Mouse (Mus musculus) neural tube, embryonic 11.5 days (tissue): ENCODE data around the gene Acta2. TPM values are rescaled to one million over a fixed set of nuclear protein-coding genes. Genes with fewer than 3 reads are reported as not detected.

Source experiments
- ATAC-seq: fragments of 200-750 bp; cut with Nextera tagmentation; 2 replicates; pipeline ENCODE4 v1.8.0; 2017; ENCODE audit warnings: moderate number of reproducible peaks, mild to moderate bottlenecking, moderate TSS enrichment, moderate library complexity; ENCODE audit not compliant: insufficient read depth, low FRiP score, low TSS enrichment
- DNase-seq: peaks from one replicate; pipeline ENCODE4 v3.0.0-alpha.2; 2015; ENCODE audit warnings: low spot score
- H3K27ac ChIP-seq: fragments of 300-500 bp; sonication (generic); 2 replicates; pipeline ENCODE4 v1.5.1; 2014; ENCODE audit warnings: low read depth, mild to moderate bottlenecking, low read length
- H3K27me3 ChIP-seq: fragments of 300-500 bp; sonication (generic); 2 replicates; pipeline ENCODE4 v1.6.1; 2014; ENCODE audit warnings: mild to moderate bottlenecking, low read length, mixed read lengths; ENCODE audit not compliant: control insufficient read depth, insufficient read depth
- H3K36me3 ChIP-seq: fragments of 300-500 bp; sonication (generic); 2 replicates; pipeline ENCODE4 v1.6.1; 2014; ENCODE audit warnings: mild to moderate bottlenecking, low read length, moderate library complexity, mixed read lengths; ENCODE audit not compliant: control insufficient read depth, insufficient read depth
- H3K4me1 ChIP-seq: fragments of 300-500 bp; sonication (generic); 2 replicates; pipeline ENCODE4 v1.6.1; 2014; ENCODE audit warnings: low read length, mixed read lengths; ENCODE audit not compliant: control insufficient read depth, insufficient read depth
- H3K4me2 ChIP-seq: fragments of 300-500 bp; sonication (generic); 2 replicates; pipeline ENCODE4 v1.6.1; 2014; ENCODE audit warnings: low read depth, mild to moderate bottlenecking, moderate library complexity
- H3K4me3 ChIP-seq: fragments of 300-500 bp; sonication (generic); 2 replicates; pipeline ENCODE4 v1.5.1; 2014; ENCODE audit warnings: low read depth, low read length
- H3K9ac ChIP-seq: fragments of 300-500 bp; sonication (generic); 2 replicates; pipeline ENCODE4 v1.6.1; 2014; ENCODE audit warnings: mild to moderate bottlenecking, low read length
- H3K9me3 ChIP-seq: fragments of 300-500 bp; sonication (generic); 2 replicates; pipeline ENCODE4 v1.6.1; 2016; ENCODE audit warnings: low read length; ENCODE audit not compliant: control insufficient read depth
- WGBS: fragments of 180-500 bp; shearing (Covaris S2); extraction: QIAGEN DNeasy Blood & Tissue Kit; methylation state at CpG from one replicate; pipeline ENCODE4 v1.1.7; 2014; 5-methylcytosine and 5-hydroxymethylcytosine counted together
- polyA plus RNA-seq: library from polyadenylated mRNA; unstranded; fragments of >200 nt; fragmentation: Nextera tagmentation; extraction: Ambion mirVana; gene quantifications from 2 replicates; pipeline ENCODE4 v1.2.1, GENCODE M21; 2014

The Acta2 gene
- polyA plus RNA-seq, 1 experiment from 2014 or later: 62.3 TPM

DNA sequence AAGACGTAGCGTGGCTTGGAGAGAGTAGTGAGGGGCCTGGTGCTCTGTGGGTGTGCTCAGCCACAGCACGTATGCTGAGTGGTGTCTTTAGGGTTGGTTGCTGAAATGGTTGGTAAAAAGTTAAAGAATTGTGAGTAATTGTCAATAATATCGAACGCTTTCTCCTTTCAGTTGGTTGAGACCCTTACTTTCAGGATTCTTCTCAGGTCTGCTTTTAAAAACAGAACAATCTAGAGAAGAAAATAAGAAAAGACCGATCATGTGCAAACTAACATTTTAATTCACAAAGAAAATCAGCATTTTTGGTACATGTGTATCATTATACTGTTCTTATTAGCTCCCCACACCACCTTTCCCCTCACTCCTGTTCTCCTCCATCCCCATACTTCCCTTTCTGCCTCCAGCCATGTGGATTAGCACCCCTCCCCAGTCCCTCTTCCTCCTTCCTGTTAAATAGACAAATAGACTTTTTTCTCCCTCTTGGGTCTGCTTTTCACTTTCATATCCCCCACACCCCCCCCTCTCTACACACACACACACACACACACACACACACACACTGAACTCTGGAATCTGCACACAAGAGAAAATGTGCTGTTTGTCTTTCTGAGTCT, 61.2 kb downstream of the Acta2 start:
- no peaks in the 10 kb centered on the region for H3K36me3 ChIP-seq
- H3K27me3 ChIP-seq: 0 out of 2 replicates have a peak, but pooled peaks cover 2% of the 10 kb centered on the region
- no peak overlapping the region for H3K4me2 ChIP-seq
- H3K4me3 ChIP-seq: no peak overlapping the region
- no peaks in the 10 kb centered on the region for H3K9me3 ChIP-seq
- H3K27ac ChIP-seq: no peak overlapping the region
- H3K9ac ChIP-seq: no peak overlapping the region
- ATAC-seq (no peak), DNase-seq (no peak)
- 86% methylated on average over 6 of the region's 6 CpGs for WGBS
- H3K4me1 ChIP-seq: no peaks in the 10 kb centered on the region

DNA sequence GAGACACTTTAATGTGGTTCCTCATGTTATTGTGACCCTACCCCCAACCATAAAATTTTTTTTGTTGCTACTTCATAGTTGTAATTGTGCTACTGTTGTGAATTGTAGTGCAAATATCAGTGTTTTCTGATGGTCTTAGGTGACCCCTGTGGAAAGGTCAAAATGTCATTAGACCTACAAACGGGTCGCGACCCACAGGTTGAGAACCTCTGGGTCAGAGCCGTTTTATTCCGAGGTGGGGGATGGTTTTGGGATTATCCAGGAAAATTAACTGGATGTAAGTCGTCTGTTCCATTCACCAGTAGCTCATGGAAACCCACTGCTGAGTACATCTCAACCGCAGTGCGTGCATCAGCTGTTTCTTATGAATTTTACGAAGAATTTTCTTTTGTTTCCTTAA, 61.7 kb downstream of the Acta2 start:
- no peaks in the 10 kb centered on the region for H3K36me3 ChIP-seq
- H3K27ac ChIP-seq: no peak overlapping the region
- 59% methylated on average over 9 of the region's 9 CpGs for WGBS
- no peaks in the 10 kb centered on the region for H3K9me3 ChIP-seq
- H3K4me2 ChIP-seq: peak overlapping the region; percentile 7; the same call in 1 of the 2 replicates
- DNase-seq: no peak
- no peaks in the 10 kb centered on the region for H3K4me1 ChIP-seq
- H3K9ac ChIP-seq: no peak overlapping the region
- no peak overlapping the region for H3K4me3 ChIP-seq
- ATAC-seq: no peak
- 0 out of 2 replicates have a peak, but pooled peaks cover 2% of the 10 kb centered on the region for H3K27me3 ChIP-seq

GRCm38 (mm10) chr19:34193149-34193548, 62.2 kb downstream of the Acta2 start:
- WGBS: 14% methylated on average over 9 of the region's 9 CpGs
- Histone ChIP-seq H3K4me3 (peak overlapping the region; percentile 61), H3K4me1 (no peaks in the 10 kb centered on the region), H3K4me2 (peak overlapping the region; percentile 93), H3K27me3 (0 out of 2 replicates have a peak, but pooled peaks cover 2% of the 10 kb centered on the region), H3K9me3 (no peaks in the 10 kb centered on the region), H3K9ac (no peak overlapping the region), H3K36me3 (no peaks in the 10 kb centered on the region), H3K27ac (no peak overlapping the region)
- DNase-seq: no peak
- no peak for ATAC-seq

GRCm38 (mm10) chr19:34192008-34192963, 63.1 kb downstream of the Acta2 start, which contains the start of gene Stambpl1:
TSS of gene Stambpl1 (plus strand) at chr19:34192229.
- 0 out of 2 replicates have a peak within 1 kb of the TSS, but pooled peaks have one; percentile 8 for H3K27ac ChIP-seq
- no peaks in the 10 kb centered on the region for H3K9me3 ChIP-seq
- H3K27me3 ChIP-seq: 0 out of 2 replicates have a peak, but pooled peaks cover 2% of the 10 kb centered on the region
- under 1% methylated on average over 57 of the region's 62 CpGs for WGBS
- H3K9ac ChIP-seq: peak within 1 kb of the TSS; percentile 62
- H3K4me3 ChIP-seq: peak within 1 kb of the TSS; percentile 61
- ATAC-seq (peak; percentile 79), DNase-seq (peak; percentile 72)
- H3K36me3 ChIP-seq: no peaks in the 10 kb centered on the region
- peak within 1 kb of the TSS; percentile 93 for H3K4me2 ChIP-seq
- H3K4me1 ChIP-seq: no peaks in the 10 kb centered on the region

- no peaks in the 10 kb centered on the region for H3K4me1 ChIP-seq
- no peaks in the 10 kb centered on the region for H3K9me3 ChIP-seq
- H3K4me3 ChIP-seq: peak overlapping the region; percentile 61
- H3K27me3 ChIP-seq: 0 out of 2 replicates have a peak, but pooled peaks cover 2% of the 10 kb centered on the region
- WGBS: 27% methylated on average over 10 of the region's 10 CpGs
- H3K36me3 ChIP-seq: no peaks in the 10 kb centered on the region
- ATAC-seq: no peak
- H3K4me2 ChIP-seq: peak overlapping the region; percentile 93
- no peak for DNase-seq
- H3K27ac ChIP-seq: no peak overlapping the region
- peak overlapping the region; percentile 62; the same call in 1 of the 2 replicates for H3K9ac ChIP-seq
Measured at GRCm38 (mm10) chr19:34191645-34192007, 63.8 kb downstream of the Acta2 start.

Other genes with a start within 250 kb of the Acta2 start
- gene Lipk, start 247.3 kb downstream of the Acta2 start, polyA plus RNA-seq: not detected in 2 replicates
- gene Lipn, start 188.2 kb downstream of the Acta2 start, polyA plus RNA-seq: not detected in 2 replicates
- gene Lipm, start 154.7 kb downstream of the Acta2 start, polyA plus RNA-seq: not detected in 2 replicates
- gene Ankrd22, start 89.5 kb downstream of the Acta2 start, polyA plus RNA-seq: 0.13 TPM in 1 of 2 replicates, not detected in the other
- 3.6 and 4.0 TPM in 2 replicates for gene Stambpl1, start 63.4 kb downstream of the Acta2 start, polyA plus RNA-seq
- 0.76 and 1.0 TPM in 2 replicates for gene Fas, start 35.1 kb upstream of the Acta2 start, polyA plus RNA-seq
- gene Ch25h, start 219.6 kb upstream of the Acta2 start, polyA plus RNA-seq: 2.0 and 3.1 TPM in 2 replicates